Mouse (Mus musculus) hindbrain, postnatal 0 days (tissue): ENCODE data around the gene Nat9. TPM values are rescaled to one million over a fixed set of nuclear protein-coding genes. Genes with fewer than 3 reads are reported as not detected.
A peak's percentile ranks its signal among the peaks of the same experiment; 100 is the strongest.

Experiments used
- ATAC-seq: fragments of 200-750 bp; cut with Nextera tagmentation; 2 replicates; pipeline ENCODE4 v1.8.0; 2017; ENCODE audit warnings: mild to moderate bottlenecking, moderate TSS enrichment, moderate library complexity
- DNase-seq: peaks from one replicate; pipeline ENCODE4 v3.0.0-alpha.2; 2015; ENCODE audit warnings: low spot score
- H3K27ac ChIP-seq: fragments of 300-500 bp; sonication (generic); 2 replicates; pipeline ENCODE4 v1.5.1; 2014; ENCODE audit warnings: mild to moderate bottlenecking
- H3K27me3 ChIP-seq: fragments of 300-500 bp; sonication (generic); 2 replicates; pipeline ENCODE4 v1.6.1; 2014; ENCODE audit warnings: low read length, mixed read lengths; ENCODE audit not compliant: insufficient read depth
- H3K36me3 ChIP-seq: fragments of 300-500 bp; sonication (generic); 2 replicates; pipeline ENCODE4 v1.6.1; 2014; ENCODE audit warnings: low read length, mixed read lengths; ENCODE audit not compliant: insufficient read depth
- H3K4me1 ChIP-seq: fragments of 300-500 bp; sonication (generic); 2 replicates; pipeline ENCODE4 v1.6.1; 2014; ENCODE audit warnings: antibody characterized with exemption, low read length, mixed read lengths; ENCODE audit not compliant: insufficient read depth
- H3K4me2 ChIP-seq: fragments of 300-500 bp; sonication (generic); 2 replicates; pipeline ENCODE4 v1.6.1; 2014; ENCODE audit warnings: low read depth, mild to moderate bottlenecking, low read length, moderate library complexity, mixed read lengths
- H3K4me3 ChIP-seq: fragments of 300-500 bp; sonication (generic); 2 replicates; pipeline ENCODE4 v1.5.1; 2014; ENCODE audit warnings: low read length
- H3K9ac ChIP-seq: fragments of 300-500 bp; sonication (generic); replicated peaks from 2 replicates; pipeline ENCODE4 v1.6.1; 2014; ENCODE audit warnings: mild to moderate bottlenecking, low read length, moderate library complexity, mixed read lengths
- H3K9me3 ChIP-seq: fragments of 300-500 bp; sonication (generic); 2 replicates; pipeline ENCODE4 v1.6.1; 2016; ENCODE audit warnings: low read length, mixed read lengths
- CTCF ChIP-seq: IDR thresholded peaks from 2 replicates; pipeline ENCODE4 v1.5.1; 2016; ENCODE audit warnings: antibody characterized with exemption, control low read depth, low read depth
- WGBS: fragments of 180-500 bp; shearing (Covaris S2); extraction: QIAGEN DNeasy Blood & Tissue Kit; methylation state at CpG from one replicate; pipeline ENCODE4 v1.1.7; 2014; 5-methylcytosine and 5-hydroxymethylcytosine counted together
- polyA plus RNA-seq: library from polyadenylated mRNA; unstranded; fragments of >200 nt; fragmentation: Nextera tagmentation; extraction: Ambion mirVana; gene quantifications from 2 replicates; pipeline ENCODE4 v1.2.1, GENCODE M21; 2015
- total RNA-seq: library from RNA; depleted of rRNA; stranded (reverse); fragments of >200 nt; gene quantifications from 2 replicates; pipeline ENCODE4 v1.2.3, GENCODE M21; 2014

The Nat9 gene
- total and polyA plus RNA-seq, 2 experiments from 2014 or later = 17.3 to 22.2 TPM

DNA sequence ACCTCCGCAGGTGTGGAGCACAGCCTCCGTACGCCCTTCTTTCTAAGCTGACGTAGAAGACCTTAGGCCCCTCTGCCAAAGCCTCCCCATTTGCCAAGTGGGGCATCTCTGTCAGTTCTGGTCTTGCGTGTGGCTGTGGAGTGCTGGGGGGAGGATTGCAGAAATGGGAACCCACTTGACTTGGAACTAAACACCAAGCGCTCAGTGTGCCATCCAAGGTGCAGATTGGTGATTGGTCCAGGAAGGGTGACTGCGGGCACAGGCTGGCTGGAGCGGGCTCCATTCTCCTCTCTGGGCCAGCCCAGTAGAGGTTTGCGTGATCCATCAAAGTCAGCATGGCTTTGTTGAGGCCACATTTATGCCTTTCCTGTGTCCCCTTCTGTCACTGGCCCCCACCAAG lies 15.1 kb upstream of the Nat9 start:
- Histone ChIP-seq H3K36me3 (peaks cover 34% of the 10 kb centered on the region), H3K4me2 (no peak overlapping the region), H3K4me3 (no peak overlapping the region), H3K4me1 (no peaks in the 10 kb centered on the region), H3K9ac (no peak overlapping the region), H3K27me3 (no peaks in the 10 kb centered on the region), H3K9me3 (no peaks in the 10 kb centered on the region), H3K27ac (no peak overlapping the region)
- ATAC-seq (peak; percentile 8; the same call in 1 of the 2 replicates), DNase-seq (no peak)
- TF ChIP-seq CTCF = no peak
- 85% methylated on average over 9 of the region's 9 CpGs for WGBS

DNA sequence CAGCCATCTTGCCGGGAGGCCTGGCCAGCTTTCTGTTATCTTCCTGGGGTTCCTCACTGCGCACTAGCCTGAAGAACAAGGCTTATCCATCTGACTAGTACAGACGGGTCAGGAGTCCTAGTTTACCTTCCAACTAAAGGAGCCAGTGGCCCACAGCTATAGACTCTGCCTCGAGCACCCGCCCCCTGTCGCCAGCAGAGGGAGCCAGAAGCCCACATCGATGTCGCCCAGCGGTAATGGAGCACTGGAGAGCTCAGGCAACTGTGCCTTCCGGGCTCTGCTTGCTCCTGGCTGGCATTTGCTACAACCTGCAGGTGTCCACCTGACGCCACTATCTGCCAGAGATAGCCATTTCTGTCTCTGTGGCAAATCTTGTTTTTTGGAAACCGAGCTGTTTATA lies 14.7 kb upstream of the Nat9 start:
- no peaks in the 10 kb centered on the region for H3K4me1 ChIP-seq
- ATAC-seq = peak; percentile 90
- no peak overlapping the region for H3K9ac ChIP-seq
- peak; percentile 98 for TF ChIP-seq CTCF
- no peak overlapping the region for H3K4me2 ChIP-seq
- H3K9me3 ChIP-seq = no peaks in the 10 kb centered on the region
- no peak overlapping the region for H3K4me3 ChIP-seq
- no peaks in the 10 kb centered on the region for H3K27me3 ChIP-seq
- H3K27ac ChIP-seq = no peak overlapping the region
- peaks cover 37% of the 10 kb centered on the region for H3K36me3 ChIP-seq
- peak; percentile 91 for DNase-seq
- 12% methylated on average over 12 of the region's 12 CpGs for WGBS

- Histone ChIP-seq H3K9me3 (no peaks in the 10 kb centered on the region), H3K27me3 (no peaks in the 10 kb centered on the region), H3K9ac (no peak overlapping the region), H3K27ac (no peak overlapping the region), H3K4me2 (no peak overlapping the region), H3K36me3 (peaks cover 31% of the 10 kb centered on the region), H3K4me3 (no peak overlapping the region), H3K4me1 (no peaks in the 10 kb centered on the region)
- no peak for DNase-seq
- WGBS = 94% methylated on average over 4 of the region's 4 CpGs
- no peak for TF ChIP-seq CTCF
- ATAC-seq = no peak
Measured at GRCm38 (mm10) chr11:115200520-115200919, 12.9 kb upstream of the Nat9 start.

GRCm38 (mm10) chr11:115198932-115199384 lies 11.3 kb upstream of the Nat9 start:
- Histone ChIP-seq H3K4me1 (no peaks in the 10 kb centered on the region), H3K36me3 (peaks cover 24% of the 10 kb centered on the region; the same call in 1 of the 2 replicates), H3K9ac (no peak overlapping the region), H3K9me3 (no peaks in the 10 kb centered on the region), H3K27me3 (no peaks in the 10 kb centered on the region), H3K27ac (no peak overlapping the region), H3K4me3 (no peak overlapping the region), H3K4me2 (no peak overlapping the region)
- no peak for DNase-seq
- no peak for ATAC-seq
- no peak for TF ChIP-seq CTCF
- 67% methylated on average over 12 of the region's 12 CpGs for WGBS

- Histone ChIP-seq H3K4me1 (no peaks in the 10 kb centered on the region), H3K4me2 (no peak overlapping the region), H3K27ac (no peak overlapping the region), H3K36me3 (peaks cover 24% of the 10 kb centered on the region; the same call in 1 of the 2 replicates), H3K4me3 (no peak overlapping the region), H3K9me3 (no peaks in the 10 kb centered on the region), H3K9ac (no peak overlapping the region), H3K27me3 (no peaks in the 10 kb centered on the region)
- 81% methylated on average over 8 of the region's 8 CpGs for WGBS
- no peak for DNase-seq
- ATAC-seq = no peak
- no peak for TF ChIP-seq CTCF
Measured at GRCm38 (mm10) chr11:115197558-115197957, 9.9 kb upstream of the Nat9 start.

DNA sequence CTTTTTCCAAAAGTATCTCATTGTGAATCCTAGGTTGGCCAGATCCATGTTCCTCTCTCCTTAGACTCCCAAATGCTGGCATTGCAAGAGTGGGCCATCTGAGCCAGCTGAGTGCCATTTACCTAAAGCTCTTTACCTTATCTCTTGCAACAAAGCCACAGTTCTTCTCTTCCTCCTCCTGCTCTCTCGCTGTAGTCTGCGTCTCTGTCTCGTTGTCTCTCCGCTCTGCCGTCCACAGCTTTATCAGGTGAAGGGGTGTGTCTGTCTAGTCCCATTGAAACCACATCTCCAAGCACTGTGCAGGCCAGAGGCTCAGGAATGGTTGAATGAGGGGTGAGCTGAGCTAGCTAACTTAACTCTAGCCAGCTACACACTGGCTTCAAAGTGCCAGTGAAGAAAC lies 8.3 kb upstream of the Nat9 start:
- no peak for TF ChIP-seq CTCF
- no peak overlapping the region for H3K4me3 ChIP-seq
- DNase-seq = no peak
- H3K27ac ChIP-seq = no peak overlapping the region
- no peak for ATAC-seq
- H3K9me3 ChIP-seq = no peaks in the 10 kb centered on the region
- H3K27me3 ChIP-seq = no peaks in the 10 kb centered on the region
- no peak overlapping the region for H3K9ac ChIP-seq
- peaks cover 14% of the 10 kb centered on the region; the same call in 1 of the 2 replicates for H3K36me3 ChIP-seq
- 90% methylated on average over 5 of the region's 5 CpGs for WGBS
- H3K4me2 ChIP-seq = no peak overlapping the region
- H3K4me1 ChIP-seq = no peaks in the 10 kb centered on the region

GRCm38 (mm10) chr11:115194693-115195092 lies 7.0 kb upstream of the Nat9 start:
- Histone ChIP-seq H3K27ac (no peak overlapping the region), H3K9ac (no peak overlapping the region), H3K27me3 (no peaks in the 10 kb centered on the region), H3K4me1 (no peaks in the 10 kb centered on the region), H3K4me3 (no peak overlapping the region), H3K36me3 (0 out of 2 replicates have a peak, but pooled peaks cover 12% of the 10 kb centered on the region), H3K4me2 (no peak overlapping the region), H3K9me3 (no peaks in the 10 kb centered on the region)
- TF ChIP-seq CTCF = no peak
- 90% methylated on average over 6 of the region's 6 CpGs for WGBS
- no peak for DNase-seq
- ATAC-seq = no peak
